Mouse (Mus musculus) B cell, adult 67 days (primary cell): ENCODE data around the gene Leng8. TPM values are rescaled to one million over a fixed set of nuclear protein-coding genes. Genes with fewer than 3 reads are reported as not detected.

Experiments used
- total RNA-seq, 2 experiments: library from RNA; stranded (reverse); gene quantifications; 4 replicates each; pipeline ENCODE4 v1.2.4; 2023

The Leng8 gene
- total RNA-seq = 100 to 1,000 TPM; 411 to 446 TPM

DNA sequence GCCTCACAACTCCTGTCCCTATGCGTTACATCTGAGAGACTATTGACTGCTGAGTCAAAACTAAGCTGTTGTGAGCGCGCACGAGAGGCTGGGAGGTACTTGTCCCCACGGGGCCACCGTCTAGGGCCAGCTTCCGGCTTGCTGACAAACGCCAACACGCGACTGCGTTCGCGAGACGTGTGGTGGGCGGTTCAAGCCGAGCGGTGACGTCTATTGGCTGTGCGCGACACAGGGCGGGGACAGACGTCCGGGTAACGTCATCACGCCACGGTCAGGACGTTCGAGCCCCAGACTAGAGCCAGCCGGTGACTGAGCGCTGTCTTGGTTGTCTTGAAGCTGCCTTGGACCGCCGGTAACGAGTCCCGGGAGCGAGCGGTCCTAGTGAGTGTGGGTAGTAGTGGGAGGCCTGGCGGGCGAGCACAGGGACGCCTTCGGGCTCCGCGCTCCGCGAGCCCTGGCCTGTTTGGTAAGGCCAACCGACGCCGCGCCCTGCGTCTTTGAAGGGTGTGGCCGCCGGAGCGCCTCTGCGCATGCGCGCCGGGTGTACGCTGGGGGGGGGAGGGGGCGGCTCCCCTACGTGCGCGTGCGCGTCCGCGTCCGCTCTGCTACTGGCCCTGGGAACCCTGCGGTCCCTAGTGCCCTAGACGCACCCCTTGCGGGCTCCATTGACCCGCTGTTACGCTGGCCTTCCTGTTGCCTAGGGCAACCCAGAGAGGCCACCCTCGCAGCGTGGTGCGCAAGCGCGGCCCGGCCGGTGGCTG lies at the start of gene Leng8:
Gene Leng8, plus strand, starts transcription at position 269 of the 761 bp plus-strand sequence.

DNA sequence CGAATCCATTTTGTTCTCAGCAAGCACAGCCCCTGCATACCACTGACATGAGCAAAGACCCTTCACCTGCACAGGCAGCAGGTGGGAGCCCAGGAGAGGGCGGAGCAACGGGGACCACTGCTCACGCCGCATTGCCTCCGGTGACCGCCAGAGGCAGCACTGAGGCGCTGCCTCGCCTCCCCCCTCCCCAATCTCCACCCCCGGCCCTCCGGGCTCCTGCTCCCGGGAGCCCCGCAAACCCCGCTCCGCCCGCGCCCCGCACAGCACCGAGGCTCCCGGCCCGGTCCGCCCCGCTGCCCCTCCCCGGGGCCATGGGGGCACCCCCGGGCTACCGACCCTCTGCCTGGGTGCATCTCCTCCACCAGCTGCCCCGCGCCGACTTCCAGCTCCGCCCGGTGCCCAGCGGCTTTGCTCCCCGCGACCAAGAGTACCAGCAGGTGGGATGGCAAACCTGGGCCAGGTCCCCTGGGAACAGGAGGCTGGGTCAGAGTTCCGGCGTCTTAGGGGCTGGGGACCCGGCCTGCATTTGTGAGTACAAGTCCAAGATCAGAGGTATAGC lies 17.4 kb upstream of the Leng8 start, which contains the start of gene Ttyh1:
Gene Ttyh1, plus strand, starts transcription at position 65 of the 559 bp plus-strand sequence.

DNA sequence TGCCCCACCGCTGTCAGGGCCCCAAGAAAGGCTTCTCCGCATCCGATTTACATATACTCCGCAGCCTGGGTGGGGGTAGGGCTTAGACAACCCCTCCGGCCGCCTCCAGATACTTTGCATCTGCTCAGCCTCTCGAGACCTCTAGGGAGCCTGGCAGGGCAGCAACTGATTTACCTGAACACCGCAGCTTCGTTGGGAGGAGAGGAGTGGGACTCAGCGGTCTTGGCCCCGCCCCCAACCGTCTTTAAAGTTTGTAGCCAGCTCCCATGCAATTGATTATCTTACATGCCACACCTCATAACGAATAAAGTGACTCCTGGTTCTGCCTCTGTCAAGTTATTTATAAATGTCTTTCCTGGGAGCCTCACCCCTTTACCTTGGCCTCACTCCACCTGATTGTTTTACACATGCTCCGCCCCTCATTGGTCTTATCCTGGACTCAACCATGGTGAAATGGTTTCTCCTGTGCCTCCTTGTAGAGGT lies 13.3 kb downstream of the Leng8 start, which contains the start of gene Leng9:
Gene Leng9, minus strand, starts transcription at position 316 of the 483 bp plus-strand sequence.

DNA sequence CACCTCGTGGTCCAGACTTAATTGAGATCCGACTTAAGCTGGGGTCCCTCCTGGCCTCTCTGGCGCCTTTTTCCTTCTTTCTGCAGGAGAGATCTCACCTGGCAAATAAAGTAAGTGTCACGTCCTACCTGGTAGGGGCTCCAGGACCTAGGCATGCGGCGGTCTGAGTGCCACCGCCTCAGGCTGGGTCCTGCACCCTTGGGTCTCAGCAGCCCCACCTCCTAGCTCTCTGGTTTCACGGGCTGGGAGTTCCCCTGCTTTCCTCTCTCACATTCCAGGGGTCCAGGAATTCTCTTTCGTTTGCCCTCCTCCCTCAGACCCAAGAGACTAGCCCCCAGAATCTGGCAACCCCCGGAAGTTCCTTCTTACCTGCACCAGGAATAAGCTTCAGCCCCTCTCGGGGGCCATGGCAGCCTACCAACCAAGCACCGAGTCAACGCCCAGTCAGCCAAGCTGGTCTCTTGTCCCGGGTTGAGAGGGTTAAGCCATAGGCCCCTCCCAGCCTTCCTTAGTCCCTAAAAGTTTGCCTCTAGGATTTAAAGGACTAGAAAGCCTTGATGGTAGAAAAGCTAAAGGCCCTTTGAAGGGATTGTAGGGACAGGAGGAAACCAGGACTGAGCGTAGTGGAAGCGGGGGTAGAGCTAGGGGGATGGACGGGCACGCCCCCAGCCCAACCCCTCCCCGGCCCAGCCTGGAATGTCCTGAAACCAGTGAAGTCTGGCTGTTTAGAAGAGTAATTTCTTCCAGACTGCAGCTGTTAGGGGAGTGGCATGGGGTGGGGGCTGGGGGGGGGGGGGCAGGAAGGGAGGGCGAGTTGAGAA lies 27.5 kb downstream of the Leng8 start, which contains the start of gene Cdc42ep5:
Gene Cdc42ep5, minus strand, starts transcription at position 771 of the 821 bp plus-strand sequence.

Other genes with a start within 250 kb of the Leng8 start
- 1 to 10 TPM; 7.0 to 8.0 TPM for gene Gm14548, start 238.9 kb upstream of the Leng8 start, total RNA-seq
- gene Lilra6, start 221.5 kb upstream of the Leng8 start, total RNA-seq = 1 to 10 TPM; 6.3 to 7.4 TPM
- gene Lair1, start 73.8 kb upstream of the Leng8 start, total RNA-seq = 10 to 100 TPM in 1 of 2 experiments, 1 to 10 TPM in 1; 7.1 to 10.8 TPM
- gene Ttyh1, start 17.6 kb upstream of the Leng8 start, total RNA-seq = not detected
- 10 to 100 TPM; 26.6 to 29.0 TPM for gene Leng9, start 13.3 kb downstream of the Leng8 start, total RNA-seq
- not detected for gene Cdc42ep5, start 27.8 kb downstream of the Leng8 start, total RNA-seq
- gene Lilra5, start 100.7 kb downstream of the Leng8 start, total RNA-seq = under 1 TPM in 1 of 2 experiments, not detected in 1; 0.26 TPM
- gene Ncr1, start 200.7 kb downstream of the Leng8 start, total RNA-seq = 1 to 10 TPM in 1 of 2 experiments, not detected in 1; 2.0 TPM